Mouse (Mus musculus): ENCODE results near the gene Hoxb3. TPM values are rescaled to one million over a fixed set of nuclear protein-coding genes. Genes with fewer than 3 reads are reported as not detected.

Hoxb3 gene
- polyA plus RNA-seq, 1 experiment from 2014 or later: 0.36 TPM

GRCm38 (mm10) chr11:96306183-96306907 is 16.8 kb upstream of the Hoxb3 start:
- no peak overlapping the region for H3K4me2 ChIP-seq
- no peak overlapping the region for H3K27ac ChIP-seq
- H3K9me3 ChIP-seq (replicated peaks): no peaks in the 10 kb centered on the region
- WGBS (ENCODE audit: insufficient replicate concordance): 36% methylated on average over 7 of the region's 7 CpGs
- no peak overlapping the region for H3K4me3 ChIP-seq
- ATAC-seq: no peak
- 0 out of 2 replicates have a peak, but pooled peaks cover 9% of the 10 kb centered on the region for H3K4me1 ChIP-seq
- H3K36me3 ChIP-seq: no peaks in the 10 kb centered on the region
- no peak overlapping the region for H3K9ac ChIP-seq
- H3K27me3 ChIP-seq (replicated peaks): peaks cover 100% of the 10 kb centered on the region

- WGBS (ENCODE audit: insufficient replicate concordance): 31% methylated on average over 13 of the region's 13 CpGs
- Histone ChIP-seq H3K9ac (no peak overlapping the region), H3K4me3 (no peak overlapping the region), H3K27ac (no peak overlapping the region), H3K27me3 (replicated peaks) (peaks cover 100% of the 10 kb centered on the region), H3K4me1 (peaks cover 11% of the 10 kb centered on the region; the same call in 1 of the 2 replicates), H3K9me3 (replicated peaks) (no peaks in the 10 kb centered on the region), H3K4me2 (no peak overlapping the region), H3K36me3 (no peaks in the 10 kb centered on the region)
- no peak for ATAC-seq
Observed at GRCm38 (mm10) chr11:96306908-96307269, 16.2 kb upstream of the Hoxb3 start.

GRCm38 (mm10) chr11:96308763-96309162 is 14.4 kb upstream of the Hoxb3 start:
- Histone ChIP-seq H3K4me2 (no peak overlapping the region), H3K4me3 (no peak overlapping the region), H3K9me3 (replicated peaks) (no peaks in the 10 kb centered on the region), H3K27me3 (replicated peaks) (peaks cover 100% of the 10 kb centered on the region), H3K9ac (no peak overlapping the region), H3K27ac (no peak overlapping the region), H3K4me1 (peaks cover 12% of the 10 kb centered on the region; the same call in 1 of the 2 replicates), H3K36me3 (no peaks in the 10 kb centered on the region)
- WGBS (ENCODE audit: insufficient replicate concordance): 36% methylated on average over 4 of the region's 4 CpGs
- ATAC-seq: no peak

GRCm38 (mm10) chr11:96309288-96309687 is 13.8 kb upstream of the Hoxb3 start:
- H3K4me2 ChIP-seq: no peak overlapping the region
- ATAC-seq: no peak
- no peak overlapping the region for H3K27ac ChIP-seq

GRCm38 (mm10) chr11:96310183-96310938 is 12.8 kb upstream of the Hoxb3 start:
- Histone ChIP-seq H3K36me3 (no peaks in the 10 kb centered on the region), H3K27me3 (replicated peaks) (peaks cover 100% of the 10 kb centered on the region), H3K4me2 (peak overlapping the region; percentile 45), H3K9ac (no peak overlapping the region), H3K9me3 (replicated peaks) (no peaks in the 10 kb centered on the region), H3K27ac (no peak overlapping the region), H3K4me3 (no peak overlapping the region), H3K4me1 (peaks cover 12% of the 10 kb centered on the region; the same call in 1 of the 2 replicates)
- ATAC-seq: no peak
- WGBS (ENCODE audit: insufficient replicate concordance): 28% methylated on average over 20 of the region's 20 CpGs

More at GRCm38 (mm10) chr11:96309288-96309687, 13.8 kb upstream of the Hoxb3 start:
- 21% methylated on average over 4 of the region's 4 CpGs for WGBS (ENCODE audit: insufficient replicate concordance)
- no peak overlapping the region for H3K4me3 ChIP-seq
- H3K36me3 ChIP-seq: no peaks in the 10 kb centered on the region
- peaks cover 12% of the 10 kb centered on the region; the same call in 1 of the 2 replicates for H3K4me1 ChIP-seq
- H3K9ac ChIP-seq: no peak overlapping the region
- H3K27me3 ChIP-seq (replicated peaks): peaks cover 100% of the 10 kb centered on the region
- H3K9me3 ChIP-seq (replicated peaks): no peaks in the 10 kb centered on the region

- Histone ChIP-seq H3K9me3 (replicated peaks) (no peaks in the 10 kb centered on the region), H3K4me2 (peak overlapping the region; percentile 45), H3K27me3 (replicated peaks) (peaks cover 100% of the 10 kb centered on the region), H3K9ac (no peak overlapping the region), H3K4me3 (peak overlapping the region; percentile 25), H3K36me3 (no peaks in the 10 kb centered on the region), H3K27ac (no peak overlapping the region), H3K4me1 (peaks cover 12% of the 10 kb centered on the region; the same call in 1 of the 2 replicates)
- 15% methylated on average over 6 of the region's 6 CpGs for WGBS (ENCODE audit: insufficient replicate concordance)
- ATAC-seq: no peak
Observed at GRCm38 (mm10) chr11:96311097-96311496, 12.0 kb upstream of the Hoxb3 start.

- H3K4me3 ChIP-seq: peak overlapping the region; percentile 25
- H3K27ac ChIP-seq: no peak overlapping the region
- H3K36me3 ChIP-seq: no peaks in the 10 kb centered on the region
- no peaks in the 10 kb centered on the region for H3K9me3 ChIP-seq (replicated peaks)
- no peak overlapping the region for H3K9ac ChIP-seq
- H3K27me3 ChIP-seq (replicated peaks): peaks cover 100% of the 10 kb centered on the region
- H3K4me2 ChIP-seq: peak overlapping the region; percentile 45
- WGBS (ENCODE audit: insufficient replicate concordance): 3% methylated on average over 31 of the region's 31 CpGs
- ATAC-seq: no peak
- H3K4me1 ChIP-seq: peaks cover 12% of the 10 kb centered on the region; the same call in 1 of the 2 replicates
Observed at GRCm38 (mm10) chr11:96311520-96312417, 11.4 kb upstream of the Hoxb3 start.

GRCm38 (mm10) chr11:96313134-96313533 is 10.0 kb upstream of the Hoxb3 start:
- peaks cover 12% of the 10 kb centered on the region; the same call in 1 of the 2 replicates for H3K4me1 ChIP-seq
- no peak overlapping the region for H3K9ac ChIP-seq
- no peak for ATAC-seq
- H3K9me3 ChIP-seq (replicated peaks): no peaks in the 10 kb centered on the region
- peaks cover 100% of the 10 kb centered on the region for H3K27me3 ChIP-seq (replicated peaks)
- H3K4me2 ChIP-seq: no peak overlapping the region
- no peaks in the 10 kb centered on the region for H3K36me3 ChIP-seq
- no peak overlapping the region for H3K27ac ChIP-seq
- H3K4me3 ChIP-seq: no peak overlapping the region
- 39% methylated on average over 2 of the region's 2 CpGs for WGBS (ENCODE audit: insufficient replicate concordance)

GRCm38 (mm10) chr11:96313806-96314428 is 9.2 kb upstream of the Hoxb3 start:
- no peaks in the 10 kb centered on the region for H3K9me3 ChIP-seq (replicated peaks)
- H3K4me3 ChIP-seq: no peak overlapping the region
- H3K4me2 ChIP-seq: peak overlapping the region; percentile 15
- H3K9ac ChIP-seq: no peak overlapping the region
- H3K4me1 ChIP-seq: peaks cover 12% of the 10 kb centered on the region; the same call in 1 of the 2 replicates
- H3K27ac ChIP-seq: peak overlapping the region; percentile 34; the same call in 1 of the 2 replicates
- ATAC-seq: no peak
- H3K27me3 ChIP-seq (replicated peaks): peaks cover 100% of the 10 kb centered on the region
- 24% methylated on average over 12 of the region's 12 CpGs for WGBS (ENCODE audit: insufficient replicate concordance)
- no peaks in the 10 kb centered on the region for H3K36me3 ChIP-seq

GRCm38 (mm10) chr11:96314671-96315343 is 8.3 kb upstream of the Hoxb3 start:
- no peaks in the 10 kb centered on the region for H3K36me3 ChIP-seq
- H3K4me2 ChIP-seq: peak overlapping the region; percentile 15
- peaks cover 12% of the 10 kb centered on the region; the same call in 1 of the 2 replicates for H3K4me1 ChIP-seq
- H3K9ac ChIP-seq: 0 out of 2 replicates have a peak overlapping the region, but pooled peaks have one; percentile 0
- WGBS (ENCODE audit: insufficient replicate concordance): 2% methylated on average over 34 of the region's 34 CpGs
- no peaks in the 10 kb centered on the region for H3K9me3 ChIP-seq (replicated peaks)
- ATAC-seq: no peak
- H3K4me3 ChIP-seq: peak overlapping the region; percentile 10
- H3K27ac ChIP-seq: peak overlapping the region; percentile 34
- peaks cover 100% of the 10 kb centered on the region for H3K27me3 ChIP-seq (replicated peaks)

GRCm38 (mm10) chr11:96315344-96315681 is 7.8 kb upstream of the Hoxb3 start:
- Histone ChIP-seq H3K9ac (no peak overlapping the region), H3K4me2 (peak overlapping the region; percentile 15), H3K27ac (peak overlapping the region; percentile 34), H3K4me1 (peaks cover 12% of the 10 kb centered on the region; the same call in 1 of the 2 replicates), H3K27me3 (replicated peaks) (peaks cover 100% of the 10 kb centered on the region), H3K4me3 (peak overlapping the region; percentile 10; the same call in 1 of the 2 replicates), H3K9me3 (replicated peaks) (no peaks in the 10 kb centered on the region), H3K36me3 (no peaks in the 10 kb centered on the region)
- no peak for ATAC-seq
- 27% methylated on average over 5 of the region's 5 CpGs for WGBS (ENCODE audit: insufficient replicate concordance)
